Mouse (Mus musculus) limb, embryonic 13.5 days (tissue): ENCODE measurements around the gene Gm21905. TPM values are rescaled to one million over a fixed set of nuclear protein-coding genes. Genes with fewer than 3 reads are reported as not detected.

ENCODE experiments used
- ATAC-seq: fragments of 200-750 bp; cut with Nextera tagmentation; 2 replicates; pipeline ENCODE4 v1.8.0; 2017; ENCODE audit warnings: low read depth, moderate number of reproducible peaks, moderate TSS enrichment; ENCODE audit not compliant: low FRiP score
- H3K27ac ChIP-seq: fragments of 300-500 bp; sonication (generic); 2 replicates; pipeline ENCODE4 v1.5.1; 2015; ENCODE audit warnings: inconsistent platforms, mild to moderate bottlenecking, moderate library complexity
- H3K27me3 ChIP-seq: fragments of 300-500 bp; sonication (generic); 2 replicates; pipeline ENCODE4 v1.6.1; 2015; ENCODE audit warnings: mild to moderate bottlenecking, inconsistent platforms
- H3K36me3 ChIP-seq: fragments of 300-500 bp; sonication (generic); 2 replicates; pipeline ENCODE4 v1.6.1; 2015; ENCODE audit warnings: inconsistent platforms, mild to moderate bottlenecking, moderate library complexity
- H3K4me1 ChIP-seq: fragments of 300-500 bp; sonication (generic); 2 replicates; pipeline ENCODE4 v1.6.1; 2015; ENCODE audit warnings: inconsistent platforms
- H3K4me2 ChIP-seq: fragments of 300-500 bp; sonication (generic); replicated peaks from 2 replicates; pipeline ENCODE4 v1.6.1; 2015; ENCODE audit warnings: inconsistent platforms, mild to moderate bottlenecking, moderate library complexity
- H3K4me3 ChIP-seq: fragments of 300-500 bp; sonication (generic); 2 replicates; pipeline ENCODE4 v1.5.1; 2015; ENCODE audit warnings: moderate library complexity, mild to moderate bottlenecking, inconsistent platforms
- H3K9ac ChIP-seq: fragments of 300-500 bp; sonication (generic); 2 replicates; pipeline ENCODE4 v1.6.1; 2015; ENCODE audit warnings: mild to moderate bottlenecking, inconsistent platforms
- H3K9me3 ChIP-seq: fragments of 300-500 bp; sonication (generic); 2 replicates; pipeline ENCODE4 v1.6.1; 2016; ENCODE audit warnings: inconsistent platforms
- WGBS: fragments of 180-500 bp; shearing (Covaris S2); methylation state at CpG from one replicate; pipeline ENCODE4 v1.1.7; 2015; 5-methylcytosine and 5-hydroxymethylcytosine counted together
- polyA plus RNA-seq: library from polyadenylated mRNA; unstranded; fragments of >200 nt; fragmentation: Nextera tagmentation; extraction: Ambion mirVana; gene quantifications from 2 replicates; pipeline ENCODE4 v1.2.1, GENCODE M21; 2015

Gene Gm21905
- not detected in 2 replicates for polyA plus RNA-seq

GRCm38 (mm10) chr5:67946321-67946720 is at the start of gene Gm21905:
Gene Gm21905, minus strand, starts transcription at chr5:67946421.
- no peak for ATAC-seq
- Histone ChIP-seq H3K9ac (no peak within 1 kb of the TSS), H3K27me3 (no peaks in the 10 kb centered on the region), H3K36me3 (no peaks in the 10 kb centered on the region), H3K4me1 (no peaks in the 10 kb centered on the region), H3K4me3 (no peak within 1 kb of the TSS), H3K27ac (no peak within 1 kb of the TSS), H3K9me3 (no peaks in the 10 kb centered on the region), H3K4me2 (no peak within 1 kb of the TSS)
- WGBS: 83% methylated on average over 5 of the region's 5 CpGs

- no peak overlapping the region for H3K4me2 ChIP-seq
- no peak for ATAC-seq
- H3K9me3 ChIP-seq: no peaks in the 10 kb centered on the region
- H3K4me1 ChIP-seq: no peaks in the 10 kb centered on the region
- no peak overlapping the region for H3K4me3 ChIP-seq
- H3K9ac ChIP-seq: no peak overlapping the region
- H3K27ac ChIP-seq: no peak overlapping the region
- no peaks in the 10 kb centered on the region for H3K27me3 ChIP-seq
- no peaks in the 10 kb centered on the region for H3K36me3 ChIP-seq
Observed at GRCm38 (mm10) chr5:67990426-67990825, 44.2 kb upstream of the Gm21905 start.

- Histone ChIP-seq H3K9me3 (no peaks in the 10 kb centered on the region), H3K36me3 (no peaks in the 10 kb centered on the region), H3K9ac (no peak overlapping the region), H3K4me3 (no peak overlapping the region), H3K4me1 (no peaks in the 10 kb centered on the region), H3K27ac (no peak overlapping the region), H3K27me3 (no peaks in the 10 kb centered on the region), H3K4me2 (no peak overlapping the region)
- no peak for ATAC-seq
- WGBS: 64% methylated on average over 3 of the region's 3 CpGs
Observed at GRCm38 (mm10) chr5:67981946-67982526, 35.8 kb upstream of the Gm21905 start.

- Histone ChIP-seq H3K9me3 (no peaks in the 10 kb centered on the region), H3K4me2 (no peak overlapping the region), H3K27me3 (no peaks in the 10 kb centered on the region), H3K9ac (no peak overlapping the region), H3K4me3 (no peak overlapping the region), H3K4me1 (no peaks in the 10 kb centered on the region), H3K36me3 (no peaks in the 10 kb centered on the region), H3K27ac (no peak overlapping the region)
- WGBS: 86% methylated on average over 7 of the region's 7 CpGs
- no peak for ATAC-seq
Observed at GRCm38 (mm10) chr5:67969536-67969935, 23.3 kb upstream of the Gm21905 start.

- no peaks in the 10 kb centered on the region for H3K27me3 ChIP-seq
- no peak overlapping the region for H3K4me3 ChIP-seq
- no peak for ATAC-seq
- WGBS: 78% methylated on average over 7 of the region's 7 CpGs
- H3K36me3 ChIP-seq: no peaks in the 10 kb centered on the region
- H3K27ac ChIP-seq: no peak overlapping the region
- H3K4me1 ChIP-seq: no peaks in the 10 kb centered on the region
- no peak overlapping the region for H3K9ac ChIP-seq
- H3K4me2 ChIP-seq: no peak overlapping the region
- H3K9me3 ChIP-seq: no peaks in the 10 kb centered on the region
Observed at GRCm38 (mm10) chr5:67961708-67962629, 15.7 kb upstream of the Gm21905 start.

GRCm38 (mm10) chr5:67955486-67955885 is 9.3 kb upstream of the Gm21905 start:
- ATAC-seq: no peak
- Histone ChIP-seq H3K4me3 (no peak overlapping the region), H3K4me2 (no peak overlapping the region), H3K27me3 (no peaks in the 10 kb centered on the region), H3K36me3 (no peaks in the 10 kb centered on the region), H3K9ac (no peak overlapping the region), H3K27ac (no peak overlapping the region), H3K4me1 (no peaks in the 10 kb centered on the region), H3K9me3 (no peaks in the 10 kb centered on the region)
- 83% methylated on average over 7 of the region's 7 CpGs for WGBS

- no peaks in the 10 kb centered on the region for H3K36me3 ChIP-seq
- no peak overlapping the region for H3K4me2 ChIP-seq
- no peak for ATAC-seq
- no peaks in the 10 kb centered on the region for H3K27me3 ChIP-seq
- H3K4me3 ChIP-seq: no peak overlapping the region
- H3K27ac ChIP-seq: no peak overlapping the region
- H3K9ac ChIP-seq: no peak overlapping the region
- 77% methylated on average over 4 of the region's 4 CpGs for whole genome bisulfite sequencing
- no peaks in the 10 kb centered on the region for H3K9me3 ChIP-seq
- no peaks in the 10 kb centered on the region for H3K4me1 ChIP-seq
Observed at GRCm38 (mm10) chr5:67954097-67954496, 7.9 kb upstream of the Gm21905 start.

- Histone ChIP-seq H3K9me3 (no peaks in the 10 kb centered on the region), H3K27me3 (no peaks in the 10 kb centered on the region), H3K4me2 (no peak overlapping the region), H3K9ac (no peak overlapping the region), H3K27ac (no peak overlapping the region), H3K36me3 (no peaks in the 10 kb centered on the region), H3K4me3 (no peak overlapping the region), H3K4me1 (no peaks in the 10 kb centered on the region)
- WGBS: 92% methylated on average over 5 of the region's 5 CpGs
- ATAC-seq: no peak
Observed at GRCm38 (mm10) chr5:67948074-67948473, 1.9 kb upstream of the Gm21905 start.

- ATAC-seq: no peak
- H3K4me3 ChIP-seq: no peak overlapping the region
Observed at GRCm38 (mm10) chr5:67947006-67947405, 785 bp upstream of the Gm21905 start.

GRCm38 (mm10) chr5:67944074-67944785 is 2.0 kb downstream of the Gm21905 start:
- H3K9me3 ChIP-seq: no peaks in the 10 kb centered on the region
- 92% methylated on average over 1 of the region's 1 CpGs for WGBS
- no peak overlapping the region for H3K27ac ChIP-seq

More at GRCm38 (mm10) chr5:67947006-67947405, 785 bp upstream of the Gm21905 start:
- Histone ChIP-seq H3K4me2 (no peak overlapping the region), H3K27ac (no peak overlapping the region), H3K4me1 (no peaks in the 10 kb centered on the region), H3K27me3 (no peaks in the 10 kb centered on the region), H3K9me3 (no peaks in the 10 kb centered on the region), H3K9ac (no peak overlapping the region), H3K36me3 (no peaks in the 10 kb centered on the region)

GRCm38 (mm10) chr5:67943199-67943598 is 3.0 kb downstream of the Gm21905 start:
- no peak overlapping the region for H3K4me3 ChIP-seq
- H3K27me3 ChIP-seq: no peaks in the 10 kb centered on the region
- WGBS: 59% methylated on average over 2 of the region's 2 CpGs
- H3K4me2 ChIP-seq: no peak overlapping the region
- H3K9ac ChIP-seq: no peak overlapping the region
- H3K27ac ChIP-seq: no peak overlapping the region
- no peak for ATAC-seq
- H3K4me1 ChIP-seq: no peaks in the 10 kb centered on the region
- H3K9me3 ChIP-seq: no peaks in the 10 kb centered on the region
- H3K36me3 ChIP-seq: no peaks in the 10 kb centered on the region

More at GRCm38 (mm10) chr5:67944074-67944785, 2.0 kb downstream of the Gm21905 start:
- H3K4me2 ChIP-seq: no peak overlapping the region
- H3K4me1 ChIP-seq: no peaks in the 10 kb centered on the region
- H3K9ac ChIP-seq: no peak overlapping the region
- ATAC-seq: no peak
- no peaks in the 10 kb centered on the region for H3K27me3 ChIP-seq
- no peak overlapping the region for H3K4me3 ChIP-seq
- H3K36me3 ChIP-seq: no peaks in the 10 kb centered on the region

GRCm38 (mm10) chr5:67941369-67941768 is 4.9 kb downstream of the Gm21905 start, which contains the start of gene Gm5108:
Gene Gm5108, plus strand, starts transcription at chr5:67941669.
- WGBS: 79% methylated on average over 2 of the region's 2 CpGs
- Histone ChIP-seq H3K9me3 (no peaks in the 10 kb centered on the region), H3K27ac (no peak within 1 kb of the TSS), H3K27me3 (no peaks in the 10 kb centered on the region), H3K4me3 (no peak within 1 kb of the TSS), H3K4me1 (no peaks in the 10 kb centered on the region), H3K4me2 (no peak within 1 kb of the TSS), H3K9ac (no peak within 1 kb of the TSS), H3K36me3 (no peaks in the 10 kb centered on the region)
- no peak for ATAC-seq
